Mouse (Mus musculus): ENCODE data around the gene Fzd9.

The Fzd9 gene

GRCm38 (mm10) chr5:135251079-135251454 is at the start of gene Fzd9:
Gene Fzd9 (minus strand): TSS chr5:135251230.
- POLR2A ChIA-PET, result interaction anchor here in 3 of 4 experiments (0.6 to 1.7 kb wide), 15 partner anchors 9 to 1023 kb away, joined by 3 to 10 read pairs (median 5); partner anchors contain the start of genes Abhd11 (in 1 of the 3), Cldn3 (in 1 of the 3) and Tbl2 (in 1 of the 3)
- CTCF ChIA-PET, result interaction anchor here in 3 of 4 experiments (0.6 to 1.2 kb wide), 7 partner anchors 14 to 344 kb away, joined by 3 to 4 read pairs (median 3); no protein-coding TSS in a partner anchor

DNA sequence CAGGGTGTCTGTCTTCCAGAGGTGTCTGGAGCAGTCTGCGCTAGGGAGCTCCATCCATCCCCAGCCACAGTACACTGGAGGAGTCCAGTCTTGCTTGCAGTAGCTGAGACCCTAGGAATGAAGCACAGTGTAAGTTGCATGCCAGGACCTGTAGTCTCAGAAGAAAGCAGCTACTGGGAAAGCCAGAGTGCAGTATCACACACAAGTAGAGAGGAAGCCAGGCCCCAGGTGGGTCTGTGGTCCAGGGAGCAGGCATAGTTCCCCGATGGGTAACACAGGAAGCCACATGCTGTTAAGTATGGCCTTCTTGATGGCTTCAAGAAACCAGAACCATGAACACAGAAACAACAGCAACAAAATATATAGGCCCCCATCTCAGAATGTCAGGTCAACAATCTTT is 41.0 kb upstream of the Fzd9 start:
- POLR2A ChIA-PET, result interaction anchor here in 1 of 4 experiments (0.6 to 1.1 kb wide), 4 partner anchors 15 to 925 kb away, joined by 3 read pairs; no protein-coding TSS in a partner anchor
- CTCF ChIA-PET, result interaction anchor here in 2 of 4 experiments (0.6 to 1.6 kb wide), 3 partner anchors 55 to 177 kb away, joined by 3 to 4 read pairs (median 4); no protein-coding TSS in a partner anchor

GRCm38 (mm10) chr5:135291193-135291592 is 40.2 kb upstream of the Fzd9 start:
- POLR2A ChIA-PET, result interaction anchor here in 2 of 4 experiments (0.6 to 1.5 kb wide), 5 partner anchors 14 to 214 kb away, joined by 3 to 4 read pairs (median 3); no protein-coding TSS in a partner anchor
- CTCF ChIA-PET, result interaction anchor here in 3 of 4 experiments (0.5 to 1.6 kb wide), 5 partner anchors 11 to 176 kb away, joined by 3 to 4 read pairs (median 4); no protein-coding TSS in a partner anchor

DNA sequence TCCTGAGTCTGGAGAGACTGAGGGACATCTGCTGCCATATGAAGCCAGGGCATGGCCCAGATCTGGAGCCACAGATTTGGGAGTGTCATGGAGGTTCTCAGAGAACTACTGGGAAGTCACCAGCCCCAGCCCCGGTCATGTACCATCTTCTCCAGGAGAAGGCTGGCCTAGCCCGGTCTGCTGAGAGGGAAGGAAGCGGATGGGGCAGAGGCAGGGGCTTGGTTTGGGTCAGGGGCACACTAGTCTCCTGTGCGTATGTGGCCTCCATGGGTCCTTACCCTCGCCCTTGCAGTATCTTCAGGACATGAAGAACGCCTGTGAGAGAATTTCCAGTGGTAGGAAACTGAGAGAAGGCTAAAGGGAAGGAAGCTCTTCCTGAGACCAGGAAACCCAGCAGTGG is 39.7 kb upstream of the Fzd9 start:
- ChIA-PET POLR2A (interaction anchor here in 2 of 4 experiments (0.6 to 1.5 kb wide), 4 partner anchors 13 to 66 kb away, joined by 3 to 4 read pairs (median 4); no protein-coding TSS in a partner anchor), CTCF (interaction anchor here in 3 of 4 experiments (0.5 to 1.6 kb wide), 6 partner anchors 10 to 577 kb away, joined by 3 to 8 read pairs (median 4); partner anchors contain the start of gene Mlxipl (in 1 of the 3))

GRCm38 (mm10) chr5:135286926-135287325 is 35.9 kb upstream of the Fzd9 start:
- POLR2A ChIA-PET, result interaction anchor here in 3 of 4 experiments (0.5 to 2.0 kb wide), 10 partner anchors 12 to 235 kb away, joined by 3 to 7 read pairs (median 4); no protein-coding TSS in a partner anchor
- CTCF ChIA-PET, result interaction anchor here (0.6 to 3.4 kb wide), 48 partner anchors 8 to 562 kb away, joined by 3 to 28 read pairs (median 4); partner anchors contain the start of genes Fzd9 (in 1 of the 4), Tmem270 (in 1 of the 4), Trim50 (in 1 of the 4) and Vps37d (in 1 of the 4)

GRCm38 (mm10) chr5:135286185-135286584 is 35.2 kb upstream of the Fzd9 start:
- CTCF ChIA-PET, result interaction anchor here (0.5 to 3.4 kb wide), 48 partner anchors 8 to 561 kb away, joined by 3 to 28 read pairs (median 4); partner anchors contain the start of genes Fzd9 (in 1 of the 4), Tmem270 (in 1 of the 4), Trim50 (in 1 of the 4) and Vps37d (in 1 of the 4)
- POLR2A ChIA-PET, result interaction anchor here in 2 of 4 experiments (0.5 to 2.0 kb wide), 6 partner anchors 34 to 171 kb away, joined by 3 to 7 read pairs (median 4); no protein-coding TSS in a partner anchor

DNA sequence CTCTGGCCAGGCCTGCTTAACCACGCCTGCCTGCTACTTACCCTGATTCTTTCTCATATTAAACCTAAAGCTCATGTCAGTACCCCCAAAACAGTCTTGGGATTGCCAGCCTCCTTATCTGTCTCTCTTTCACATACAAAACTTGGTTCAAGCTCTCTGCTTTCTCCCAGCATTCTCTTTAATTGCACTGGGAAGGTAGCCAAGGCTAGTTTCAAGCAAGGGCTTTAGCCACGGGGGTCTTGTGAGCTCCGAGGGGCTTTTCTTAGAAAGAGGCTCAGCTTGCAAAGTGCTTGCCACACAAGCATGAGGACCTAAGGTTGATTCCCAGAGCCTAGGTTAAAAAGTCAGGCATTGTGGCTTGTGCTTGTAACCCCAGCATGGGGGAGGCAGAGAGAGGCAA is 34.2 kb upstream of the Fzd9 start:
- POLR2A ChIA-PET, result interaction anchor here in 2 of 4 experiments (0.6 to 2.0 kb wide), 5 partner anchors 9 to 465 kb away, joined by 3 to 7 read pairs (median 4); no protein-coding TSS in a partner anchor

GRCm38 (mm10) chr5:135280226-135280625 is 29.2 kb upstream of the Fzd9 start:
- CTCF ChIA-PET, result interaction anchor here (0.6 to 1.5 kb wide), 19 partner anchors 11 to 494 kb away, joined by 3 to 6 read pairs (median 4); partner anchors contain the start of gene Trim50 (in 1 of the 4)
- POLR2A ChIA-PET, result interaction anchor here in 3 of 4 experiments (0.6 to 1.6 kb wide), 13 partner anchors 9 to 683 kb away, joined by 3 to 6 read pairs (median 3); partner anchors contain the start of genes Abhd11 (in 1 of the 3), Cldn3 (in 1 of the 3), Mdh2 (in 1 of the 3) and Styxl1 (in 1 of the 3)

More for the DNA sequence above, 34.2 kb upstream of the Fzd9 start:
- CTCF ChIA-PET, result interaction anchor here (0.6 to 3.4 kb wide), 9 partner anchors 9 to 167 kb away, joined by 3 to 28 read pairs (median 3); no protein-coding TSS in a partner anchor

GRCm38 (mm10) chr5:135276597-135276996 is 25.6 kb upstream of the Fzd9 start:
- CTCF ChIA-PET, result interaction anchor here (0.5 to 1.6 kb wide), 12 partner anchors 9 to 588 kb away, joined by 3 to 10 read pairs (median 4); no protein-coding TSS in a partner anchor
- POLR2A ChIA-PET, result interaction anchor here in 2 of 4 experiments (0.6 to 4.1 kb wide), 14 partner anchors 8 to 999 kb away, joined by 3 to 19 read pairs (median 4); partner anchors contain the start of gene Fzd9 (in 1 of the 2)

DNA sequence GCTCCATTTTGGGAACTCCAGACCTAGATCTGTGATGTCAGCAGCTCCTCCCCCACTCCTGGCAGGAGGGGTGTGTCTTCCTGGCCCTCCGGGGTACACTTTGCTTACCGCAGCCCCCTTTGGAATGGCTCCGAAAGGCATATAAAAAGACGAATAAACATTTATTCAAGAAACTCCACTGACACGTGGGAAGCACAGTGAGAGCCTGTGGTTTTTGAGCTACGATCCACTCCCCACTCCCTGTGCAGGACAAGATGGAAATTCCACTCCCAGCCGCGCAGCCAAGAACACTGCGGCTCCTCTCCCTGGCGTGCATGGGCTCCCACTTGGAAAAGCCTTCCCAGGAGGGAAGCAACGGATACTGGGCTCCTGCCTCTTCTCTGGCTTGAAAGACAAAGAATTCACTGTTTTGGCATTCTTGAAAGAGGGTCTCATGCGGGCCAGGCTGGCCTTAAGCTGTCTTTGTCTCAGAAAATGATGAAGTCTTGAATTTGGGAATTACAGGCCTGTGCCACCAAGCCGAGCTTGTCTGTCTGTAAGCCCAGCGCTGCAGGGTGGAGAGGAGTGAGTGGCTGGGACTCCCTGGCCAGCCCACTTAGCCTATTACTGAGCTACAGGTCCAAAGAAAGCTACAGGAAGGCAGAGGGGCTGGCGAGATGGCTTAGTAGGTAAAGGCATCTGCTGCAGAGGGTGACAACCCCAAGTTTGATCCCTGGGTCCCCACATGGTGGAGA is 23.8 kb upstream of the Fzd9 start:
- POLR2A ChIA-PET, result interaction anchor here in 3 of 4 experiments (0.7 to 4.1 kb wide), 16 partner anchors 9 to 202 kb away, joined by 3 to 19 read pairs (median 4); partner anchors contain the start of gene Fzd9 (in 1 of the 3)
- CTCF ChIA-PET, result interaction anchor here (0.6 to 1.6 kb wide), 9 partner anchors 12 to 738 kb away, joined by 3 to 7 read pairs (median 4); no protein-coding TSS in a partner anchor

DNA sequence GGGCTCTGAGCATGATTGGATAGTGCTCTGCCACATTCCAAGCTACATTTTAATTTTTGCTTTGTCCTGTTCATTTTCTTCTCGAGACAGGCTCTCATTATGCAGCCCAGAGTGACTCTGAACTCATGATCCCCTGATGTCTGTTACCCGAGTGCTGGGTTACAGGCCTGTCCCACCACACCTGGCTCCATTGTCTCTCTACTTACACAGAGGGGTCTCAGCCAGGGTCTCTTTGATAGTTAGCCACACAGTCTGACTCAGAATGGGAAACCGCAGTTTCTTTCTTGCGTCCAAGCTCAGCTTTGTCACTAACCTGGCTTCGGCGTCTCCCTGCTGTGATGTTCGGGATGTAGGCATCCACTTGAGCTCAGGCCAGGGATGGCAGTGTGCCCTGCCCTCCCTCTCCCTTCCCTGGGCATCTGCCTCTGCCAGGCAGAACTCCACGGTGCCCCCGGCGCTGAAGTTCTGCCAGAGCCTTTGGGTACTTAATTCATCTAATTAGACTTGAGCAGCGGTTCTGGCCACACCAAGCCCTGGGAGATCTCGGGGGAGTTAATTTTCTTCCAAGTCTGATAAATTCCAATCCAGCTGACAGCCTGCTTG is 20.6 kb upstream of the Fzd9 start:
- CTCF ChIA-PET, result interaction anchor here in 3 of 4 experiments (0.7 to 1.4 kb wide), 4 partner anchors 13 to 54 kb away, joined by 3 to 4 read pairs (median 3); no protein-coding TSS in a partner anchor
- POLR2A ChIA-PET, result interaction anchor here in 1 of 4 experiments (0.7 to 1.5 kb wide), 5 partner anchors 9 to 531 kb away, joined by 3 to 4 read pairs (median 3); partner anchors contain the start of gene Fzd9

DNA sequence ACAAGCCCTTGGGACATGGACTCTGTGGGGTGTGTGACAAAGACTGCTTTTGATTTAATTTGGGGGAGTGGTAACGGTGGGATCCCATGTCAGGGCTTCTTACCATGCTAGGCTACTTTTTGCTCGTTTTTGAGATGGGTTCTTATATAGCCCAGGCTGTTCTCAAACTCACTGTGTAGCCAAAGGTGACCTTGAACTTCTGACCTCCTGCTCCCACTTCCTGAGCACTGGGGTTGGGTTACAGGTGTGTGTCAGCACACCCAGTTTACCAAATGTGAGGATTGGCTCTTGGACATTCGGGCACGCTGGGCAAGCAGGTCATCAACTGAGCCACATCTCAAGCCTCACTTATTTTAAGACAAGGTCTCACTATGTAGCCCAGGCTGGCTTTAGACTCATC is 19.3 kb upstream of the Fzd9 start:
- CTCF ChIA-PET, result interaction anchor here in 2 of 4 experiments (0.6 to 0.7 kb wide), 2 partner anchors 150 to 258 kb away, joined by 3 read pairs; no protein-coding TSS in a partner anchor
- POLR2A ChIA-PET, result interaction anchor here in 3 of 4 experiments (0.7 to 1.5 kb wide), 5 partner anchors 10 to 63 kb away, joined by 3 to 5 read pairs (median 4); partner anchors contain the start of gene Fzd9 (in 1 of the 3)

- ChIA-PET POLR2A (interaction anchor here in 2 of 4 experiments (0.6 to 1.4 kb wide), 2 partner anchors 12 to 508 kb away, joined by 3 to 6 read pairs; no protein-coding TSS in a partner anchor), CTCF (no interaction called here)
Observed at GRCm38 (mm10) chr5:135269451-135269850, 18.4 kb upstream of the Fzd9 start.

DNA sequence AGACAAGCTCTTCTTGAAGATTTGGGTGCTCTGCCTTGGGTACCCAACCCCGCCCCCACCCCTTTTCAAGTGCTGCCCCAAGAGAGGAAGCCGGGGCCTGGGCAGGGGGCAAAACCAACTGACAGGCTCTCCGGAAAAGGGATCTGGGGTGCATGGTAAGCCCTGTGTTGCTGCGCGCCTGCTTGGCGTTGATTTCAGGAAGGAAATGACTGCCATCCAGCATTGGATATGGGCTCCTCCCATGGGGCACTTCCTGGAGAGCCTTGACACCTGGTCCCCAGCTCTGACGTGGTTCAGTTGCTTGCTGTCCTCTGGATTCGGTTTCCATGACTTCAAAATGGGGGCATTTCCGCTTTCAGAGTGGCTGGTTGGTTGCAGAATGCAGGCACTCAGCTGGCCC is 13.5 kb upstream of the Fzd9 start:
- ChIA-PET CTCF (interaction anchor here in 2 of 4 experiments (0.6 to 1.4 kb wide), 5 partner anchors 9 to 131 kb away, joined by 3 to 4 read pairs (median 3); no protein-coding TSS in a partner anchor), POLR2A (interaction anchor here (0.5 to 3.9 kb wide), 12 partner anchors 9 to 685 kb away, joined by 3 to 19 read pairs (median 4); partner anchors contain the start of gene Fzd9 (in 1 of the 4))

- CTCF ChIA-PET, result interaction anchor here in 3 of 4 experiments (0.5 to 1.4 kb wide), 7 partner anchors 21 to 321 kb away, joined by 3 to 10 read pairs (median 4); no protein-coding TSS in a partner anchor
- POLR2A ChIA-PET, result interaction anchor here in 2 of 4 experiments (0.9 to 3.9 kb wide), 7 partner anchors 8 to 16 kb away, joined by 3 to 19 read pairs (median 4); partner anchors contain the start of gene Fzd9 (in 1 of the 2)
Observed at GRCm38 (mm10) chr5:135263866-135264503, 13.0 kb upstream of the Fzd9 start.
